Mouse (Mus musculus) telencephalon, adult 2 months (tissue): ENCODE data around the gene Ano4.

Source experiments
- DNase-seq: peaks from one replicate; pipeline ENCODE4 v3.0.0-alpha.2; 2011; ENCODE audit warnings: low read depth, low spot score

Ano4 gene

DNA sequence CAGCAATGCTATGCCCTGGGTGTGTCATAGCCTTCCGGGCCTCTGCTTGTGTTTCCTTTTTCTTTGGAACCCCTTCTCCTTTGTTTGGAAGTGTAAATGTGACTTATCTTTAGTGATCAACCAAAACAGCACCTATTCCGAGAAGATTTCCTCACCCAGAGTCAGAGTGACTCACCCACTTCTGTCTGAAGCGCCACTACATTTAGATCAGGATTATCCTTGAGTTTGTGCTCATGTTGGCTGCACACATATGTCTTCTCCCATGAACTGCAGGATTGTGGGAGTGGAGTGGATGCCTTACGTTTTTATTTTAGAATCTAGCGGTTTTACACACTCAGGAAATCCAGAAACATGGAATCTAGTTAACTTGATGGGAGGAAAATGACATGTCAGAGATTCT is 383.8 kb downstream of the Ano4 start:
- DNase-seq, result peak; percentile 33

DNA sequence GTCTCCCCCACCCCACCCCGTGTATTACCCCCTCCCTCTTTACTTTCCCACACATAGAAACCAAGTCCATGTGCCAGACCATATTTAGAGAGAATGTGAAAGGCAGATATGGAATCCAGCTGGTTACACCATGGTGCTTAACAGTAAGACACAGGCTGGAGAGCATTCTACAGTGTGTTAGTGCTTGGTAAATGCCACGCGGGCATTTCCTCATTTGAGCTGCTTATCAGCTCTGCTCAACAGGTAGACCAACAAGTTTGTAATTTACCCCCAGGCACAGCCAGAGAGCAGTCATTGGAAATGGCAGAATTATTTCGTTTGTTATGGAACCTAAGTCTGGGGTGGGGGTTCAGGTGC is 394.3 kb downstream of the Ano4 start:
- DNase-seq, result no peak

DNA sequence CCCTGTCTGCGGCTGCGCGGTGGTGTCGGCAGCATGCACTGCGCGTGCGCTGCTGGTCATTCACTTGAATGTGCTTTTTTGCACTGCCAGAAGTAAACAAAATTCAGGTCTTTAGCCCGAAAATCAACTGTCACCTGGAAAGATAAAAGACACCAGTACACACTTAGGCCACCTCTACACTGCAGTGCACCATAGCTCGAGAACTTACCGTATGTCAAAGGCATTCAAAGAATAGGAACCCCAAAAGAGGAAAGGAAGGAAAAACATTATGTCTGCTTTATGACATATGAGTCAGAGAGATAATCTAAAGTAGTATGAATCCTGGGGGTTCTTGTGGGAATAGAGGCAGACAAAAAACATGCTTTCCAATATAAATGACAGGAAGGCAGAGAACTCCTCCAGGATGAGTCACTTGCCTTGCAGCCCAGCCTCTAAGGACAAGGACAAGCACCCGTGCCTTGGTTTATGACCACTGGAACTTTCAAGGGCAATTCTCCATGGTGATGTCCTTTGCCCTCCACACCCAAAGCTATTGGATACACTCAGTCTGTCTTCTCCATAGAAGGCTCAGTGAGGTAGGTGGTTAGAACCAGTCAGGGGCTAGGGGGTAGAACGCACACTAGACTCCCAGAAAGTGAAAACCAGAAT is 394.8 kb downstream of the Ano4 start:
- no peak for DNase-seq
